Mouse (Mus musculus): ENCODE results near the gene Ttc8. TPM values are rescaled to one million over a fixed set of nuclear protein-coding genes. Genes with fewer than 3 reads are reported as not detected.

Ttc8 gene
- polyA plus RNA-seq, 1 experiment from 2014 or later: 39.0 TPM

DNA sequence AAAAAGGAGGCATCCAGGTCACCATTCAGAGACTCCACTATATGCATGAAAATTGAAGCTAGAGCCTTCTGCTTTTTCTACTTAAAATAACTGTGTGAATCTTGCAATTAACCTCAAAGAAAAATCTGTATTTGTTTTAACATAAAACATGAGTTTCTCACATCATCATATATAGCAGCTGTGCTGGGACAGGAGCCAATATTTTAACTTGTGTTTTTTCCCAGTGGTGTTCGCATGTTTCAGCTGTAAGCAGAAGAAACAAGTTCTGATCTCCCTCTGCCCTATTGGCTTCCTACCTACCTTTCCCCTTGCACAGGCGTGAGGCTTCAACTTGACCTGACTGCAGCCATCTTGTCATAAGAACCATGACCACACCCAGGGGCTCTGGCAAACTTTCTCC is 64.4 kb downstream of the Ttc8 start:
- Histone ChIP-seq H3K27ac (no peak overlapping the region), H3K9ac (no peak overlapping the region), H3K36me3 (peaks cover 17% of the 10 kb centered on the region), H3K4me2 (replicated peaks) (no peak overlapping the region), H3K4me1 (no peaks in the 10 kb centered on the region), H3K9me3 (replicated peaks) (no peaks in the 10 kb centered on the region), H3K27me3 (no peaks in the 10 kb centered on the region), H3K4me3 (no peak overlapping the region)
- 95% methylated on average over 2 of the region's 2 CpGs for WGBS
- no peak for ATAC-seq (ENCODE audit: low FRiP score)

DNA sequence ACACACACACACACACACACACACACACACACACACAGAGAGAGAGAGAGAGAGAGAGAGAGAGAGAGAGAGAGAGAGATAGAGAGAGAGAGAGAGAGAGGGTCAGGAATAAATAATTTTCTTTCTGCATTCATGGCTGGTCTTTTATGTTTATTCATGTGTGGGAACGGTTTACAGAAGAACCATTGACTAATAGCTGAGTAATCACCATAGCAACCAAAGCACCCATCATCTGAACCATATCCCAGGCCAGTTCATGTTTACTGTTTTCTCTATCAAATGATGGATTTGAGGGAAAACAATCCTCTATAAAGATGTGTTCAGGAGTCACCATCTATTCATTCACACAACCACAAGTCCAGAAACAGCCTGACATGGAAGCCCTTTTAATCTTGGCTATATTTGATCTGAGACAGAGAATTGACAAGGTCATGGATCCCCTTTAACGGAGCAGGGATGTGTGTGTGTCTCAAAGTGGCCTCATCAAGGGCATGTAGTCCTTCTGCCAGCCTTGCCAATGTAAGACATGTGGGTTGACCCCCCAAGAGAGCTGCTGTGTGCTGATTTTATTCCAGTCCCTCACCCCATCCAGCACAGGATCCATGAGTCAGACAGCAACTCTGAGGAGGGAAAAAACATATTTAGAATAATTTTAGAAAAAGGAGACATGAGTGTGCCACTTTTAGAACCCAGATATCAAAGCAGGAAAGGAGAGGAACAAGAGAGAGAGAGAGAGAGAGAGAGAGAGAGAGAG is 70.9 kb downstream of the Ttc8 start:
- H3K9ac ChIP-seq: no peak overlapping the region
- no peak overlapping the region for H3K4me2 ChIP-seq (replicated peaks)
- H3K36me3 ChIP-seq: no peaks in the 10 kb centered on the region
- H3K4me1 ChIP-seq: peaks cover 4% of the 10 kb centered on the region; the same call in 1 of the 2 replicates
- peak overlapping the region; percentile 49 for H3K27ac ChIP-seq
- H3K27me3 ChIP-seq: no peaks in the 10 kb centered on the region
- no peak overlapping the region for H3K4me3 ChIP-seq
- 35% methylated on average over 2 of the region's 2 CpGs for WGBS
- no peaks in the 10 kb centered on the region for H3K9me3 ChIP-seq (replicated peaks)
- peak; percentile 32; the same call in 1 of the 2 replicates for ATAC-seq (ENCODE audit: low FRiP score)

DNA sequence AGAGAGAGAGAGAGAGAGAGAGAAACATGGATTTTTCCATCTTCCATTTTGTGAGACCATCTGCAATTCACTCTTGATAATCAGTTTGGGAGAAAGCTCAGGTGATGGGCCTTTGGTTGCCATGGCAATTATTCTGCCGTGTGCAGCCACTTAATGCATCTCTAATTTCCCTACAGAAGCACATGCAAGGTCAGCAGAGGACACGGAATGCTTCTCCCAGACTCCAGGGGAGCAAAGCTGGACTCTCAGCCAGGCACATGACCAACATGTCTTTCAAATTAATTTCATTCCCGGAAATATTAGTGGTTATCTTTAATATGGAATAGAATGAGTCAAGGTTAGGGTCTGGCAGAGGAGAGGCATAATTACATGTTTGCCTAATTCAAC is 71.4 kb downstream of the Ttc8 start:
- H3K27me3 ChIP-seq: no peaks in the 10 kb centered on the region
- H3K4me1 ChIP-seq: peaks cover 4% of the 10 kb centered on the region; the same call in 1 of the 2 replicates
- no peak overlapping the region for H3K4me3 ChIP-seq
- ATAC-seq (ENCODE audit: low FRiP score): peak; percentile 56
- 60% methylated on average over 3 of the region's 3 CpGs for WGBS
- H3K4me2 ChIP-seq (replicated peaks): no peak overlapping the region
- no peak overlapping the region for H3K9ac ChIP-seq
- peak overlapping the region; percentile 49; the same call in 1 of the 2 replicates for H3K27ac ChIP-seq
- H3K9me3 ChIP-seq (replicated peaks): no peaks in the 10 kb centered on the region
- H3K36me3 ChIP-seq: no peaks in the 10 kb centered on the region

DNA sequence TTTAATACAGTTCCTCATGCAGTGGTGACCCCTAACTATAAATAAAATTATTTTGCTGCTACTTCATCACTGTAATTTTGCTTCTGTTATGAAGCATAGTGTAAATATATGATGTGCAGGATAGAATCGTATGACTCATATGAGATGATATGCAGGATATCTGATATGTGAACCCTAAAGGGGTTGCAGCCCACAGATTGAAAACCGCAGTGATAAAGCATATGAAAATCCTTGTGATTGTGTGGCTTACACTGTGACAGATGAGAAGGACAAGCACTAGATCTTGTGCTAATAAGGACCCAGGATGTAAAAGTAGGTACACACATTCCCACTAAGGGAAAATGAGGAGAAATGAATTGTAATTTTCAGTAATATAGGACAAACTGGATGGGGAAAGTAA is 73.4 kb downstream of the Ttc8 start:
- Histone ChIP-seq H3K27me3 (no peaks in the 10 kb centered on the region), H3K36me3 (no peaks in the 10 kb centered on the region), H3K27ac (no peak overlapping the region), H3K9me3 (replicated peaks) (no peaks in the 10 kb centered on the region), H3K4me1 (peaks cover 4% of the 10 kb centered on the region; the same call in 1 of the 2 replicates), H3K4me3 (no peak overlapping the region), H3K9ac (no peak overlapping the region), H3K4me2 (replicated peaks) (no peak overlapping the region)
- 93% methylated on average over 2 of the region's 2 CpGs for WGBS
- ATAC-seq (ENCODE audit: low FRiP score): no peak

- no peak overlapping the region for H3K4me3 ChIP-seq
- peaks cover 4% of the 10 kb centered on the region; the same call in 1 of the 2 replicates for H3K4me1 ChIP-seq
- no peak for ATAC-seq (ENCODE audit: low FRiP score)
- H3K36me3 ChIP-seq: no peaks in the 10 kb centered on the region
- H3K27me3 ChIP-seq: no peaks in the 10 kb centered on the region
- no peak overlapping the region for H3K9ac ChIP-seq
- WGBS: 87% methylated on average over 3 of the region's 3 CpGs
- no peak overlapping the region for H3K4me2 ChIP-seq (replicated peaks)
- no peak overlapping the region; the same call in 1 of the 2 replicates for H3K27ac ChIP-seq
- no peaks in the 10 kb centered on the region for H3K9me3 ChIP-seq (replicated peaks)
These were observed 74.0 kb downstream of the Ttc8 start for GRCm38 (mm10) chr12:98994366-98994765.

DNA sequence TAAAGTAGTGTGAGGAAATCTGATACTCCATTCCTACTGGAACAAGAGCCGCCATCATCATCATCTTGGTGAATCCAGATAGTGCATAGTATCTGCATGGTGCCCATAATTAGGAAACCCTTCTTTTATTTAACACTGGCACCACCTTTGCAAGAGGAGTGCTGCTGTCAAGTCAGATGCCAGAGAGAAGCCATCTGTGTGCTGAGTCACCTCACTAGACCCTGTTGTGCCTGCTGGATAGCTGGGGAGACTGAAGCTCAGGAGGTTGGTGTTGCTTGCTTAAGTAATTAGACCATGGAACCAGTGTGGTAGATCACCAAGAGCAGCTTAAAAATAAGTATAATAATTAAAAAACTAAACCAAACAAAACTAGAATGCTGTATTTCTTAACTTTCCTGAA is 75.5 kb downstream of the Ttc8 start:
- no peak overlapping the region for H3K4me2 ChIP-seq (replicated peaks)
- no peak overlapping the region for H3K27ac ChIP-seq
- ATAC-seq (ENCODE audit: low FRiP score): no peak
- H3K27me3 ChIP-seq: no peaks in the 10 kb centered on the region
- no peaks in the 10 kb centered on the region for H3K36me3 ChIP-seq
- H3K9me3 ChIP-seq (replicated peaks): no peaks in the 10 kb centered on the region
- no peak overlapping the region for H3K4me3 ChIP-seq
- WGBS: 86% methylated on average over 1 of the region's 1 CpGs
- H3K4me1 ChIP-seq: peaks cover 4% of the 10 kb centered on the region; the same call in 1 of the 2 replicates
- H3K9ac ChIP-seq: no peak overlapping the region

GRCm38 (mm10) chr12:98996581-98996988 is 76.2 kb downstream of the Ttc8 start:
- Histone ChIP-seq H3K4me2 (replicated peaks) (no peak overlapping the region), H3K27ac (no peak overlapping the region), H3K9ac (no peak overlapping the region), H3K9me3 (replicated peaks) (no peaks in the 10 kb centered on the region), H3K27me3 (no peaks in the 10 kb centered on the region), H3K36me3 (no peaks in the 10 kb centered on the region), H3K4me1 (no peaks in the 10 kb centered on the region), H3K4me3 (no peak overlapping the region)
- ATAC-seq (ENCODE audit: low FRiP score): no peak
- 35% methylated on average over 6 of the region's 6 CpGs for WGBS

DNA sequence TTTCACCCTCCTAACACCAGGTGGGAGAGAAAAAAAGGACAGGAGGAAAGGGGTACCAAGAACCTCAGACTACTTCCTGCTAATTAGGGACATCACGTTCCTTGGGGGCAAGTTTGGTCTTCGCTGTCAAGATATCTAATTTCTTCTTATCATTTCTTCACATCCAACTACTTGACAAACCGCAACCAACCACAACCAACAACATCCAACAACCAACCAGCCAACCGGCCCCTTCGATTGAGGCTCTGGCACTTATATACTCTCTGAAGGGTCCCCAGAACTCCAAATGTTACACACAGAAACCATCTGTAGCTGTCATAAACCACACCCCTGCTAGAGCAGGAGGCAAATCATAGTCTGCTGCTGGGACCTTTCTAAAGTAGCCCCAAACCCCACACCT is 76.7 kb downstream of the Ttc8 start:
- WGBS: 93% methylated on average over 5 of the region's 5 CpGs
- Histone ChIP-seq H3K27me3 (no peaks in the 10 kb centered on the region), H3K36me3 (no peaks in the 10 kb centered on the region), H3K9me3 (replicated peaks) (no peaks in the 10 kb centered on the region), H3K4me1 (no peaks in the 10 kb centered on the region), H3K4me3 (no peak overlapping the region), H3K9ac (no peak overlapping the region), H3K4me2 (replicated peaks) (no peak overlapping the region), H3K27ac (no peak overlapping the region)
- no peak for ATAC-seq (ENCODE audit: low FRiP score)

DNA sequence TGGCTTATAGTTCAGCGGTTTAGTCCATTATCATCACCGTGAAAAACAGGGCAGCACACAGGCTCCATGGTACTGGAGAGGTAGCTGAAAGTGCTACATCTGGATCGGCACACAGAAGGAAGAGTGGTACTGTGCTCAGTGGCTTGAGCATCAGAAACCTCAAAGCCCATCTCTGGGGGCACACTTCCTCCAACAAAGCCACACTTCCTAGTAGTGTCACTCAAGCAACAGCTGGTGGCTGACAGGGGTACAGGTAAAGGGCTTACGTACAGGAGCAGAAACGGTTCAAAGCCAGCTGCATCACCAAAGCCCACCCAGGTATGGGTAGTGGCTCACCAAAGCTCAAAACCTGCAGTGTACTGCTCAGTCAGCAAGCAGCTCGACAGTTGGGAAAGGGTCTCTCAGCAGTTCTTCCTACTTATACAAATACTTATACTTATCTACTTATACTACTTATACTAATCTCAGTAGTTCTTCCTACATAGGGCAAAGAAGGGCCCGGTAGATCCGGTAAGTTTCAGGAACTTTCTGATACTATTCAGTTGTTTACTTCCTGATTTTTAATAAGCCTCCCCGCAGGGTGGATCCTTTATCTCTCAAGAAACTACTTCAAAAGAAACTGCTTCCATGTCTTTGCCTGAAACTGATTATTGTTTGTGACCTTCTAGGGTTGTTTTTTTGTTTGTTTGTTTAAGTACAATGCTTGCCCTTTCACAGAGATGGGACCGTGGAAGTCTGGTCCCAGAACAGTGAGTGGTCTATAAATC is 78.5 kb downstream of the Ttc8 start:
- no peaks in the 10 kb centered on the region for H3K9me3 ChIP-seq (replicated peaks)
- no peak overlapping the region for H3K9ac ChIP-seq
- no peak overlapping the region for H3K27ac ChIP-seq
- no peak for ATAC-seq (ENCODE audit: low FRiP score)
- no peak overlapping the region for H3K4me2 ChIP-seq (replicated peaks)
- H3K27me3 ChIP-seq: no peaks in the 10 kb centered on the region
- H3K36me3 ChIP-seq: no peaks in the 10 kb centered on the region
- no peaks in the 10 kb centered on the region for H3K4me1 ChIP-seq
- WGBS: 89% methylated on average over 10 of the region's 10 CpGs
- H3K4me3 ChIP-seq: no peak overlapping the region

- ATAC-seq (ENCODE audit: low FRiP score): no peak
- no peaks in the 10 kb centered on the region for H3K36me3 ChIP-seq
- no peaks in the 10 kb centered on the region for H3K27me3 ChIP-seq
- H3K27ac ChIP-seq: no peak overlapping the region
- no peak overlapping the region for H3K4me2 ChIP-seq (replicated peaks)
- WGBS: 80% methylated on average over 2 of the region's 2 CpGs
- no peak overlapping the region for H3K9ac ChIP-seq
- H3K4me3 ChIP-seq: no peak overlapping the region
- no peaks in the 10 kb centered on the region for H3K4me1 ChIP-seq
- H3K9me3 ChIP-seq (replicated peaks): no peaks in the 10 kb centered on the region
These were observed 79.9 kb downstream of the Ttc8 start for GRCm38 (mm10) chr12:99000310-99000709.

- Histone ChIP-seq H3K4me3 (no peak overlapping the region), H3K4me2 (replicated peaks) (no peak overlapping the region), H3K9me3 (replicated peaks) (no peaks in the 10 kb centered on the region), H3K27ac (no peak overlapping the region), H3K36me3 (no peaks in the 10 kb centered on the region), H3K9ac (no peak overlapping the region), H3K27me3 (no peaks in the 10 kb centered on the region), H3K4me1 (no peaks in the 10 kb centered on the region)
- ATAC-seq (ENCODE audit: low FRiP score): no peak
- 76% methylated on average over 4 of the region's 4 CpGs for WGBS
These were observed 82.7 kb downstream of the Ttc8 start for GRCm38 (mm10) chr12:99003046-99003445.

GRCm38 (mm10) chr12:99004752-99005151 is 84.4 kb downstream of the Ttc8 start:
- Histone ChIP-seq H3K36me3 (no peaks in the 10 kb centered on the region), H3K4me1 (peaks cover under 1% of the 10 kb centered on the region; the same call in 1 of the 2 replicates), H3K4me2 (replicated peaks) (no peak overlapping the region), H3K9ac (no peak overlapping the region), H3K9me3 (replicated peaks) (no peaks in the 10 kb centered on the region), H3K4me3 (no peak overlapping the region), H3K27me3 (no peaks in the 10 kb centered on the region), H3K27ac (no peak overlapping the region)
- 95% methylated on average over 2 of the region's 2 CpGs for WGBS
- no peak for ATAC-seq (ENCODE audit: low FRiP score)
